Mouse (Mus musculus) bone marrow, adult 2 months (tissue): ENCODE results near the gene Mef2c. TPM values are rescaled to one million over a fixed set of nuclear protein-coding genes. Genes with fewer than 3 reads are reported as not detected.

Experiments
- H3K27ac ChIP-seq: fragments of 200-500 bp; 2 replicates; pipeline ENCODE4 v1.5.1; 2012; ENCODE audit warnings: low read depth, mild to moderate bottlenecking, control low read depth, inconsistent platforms, low read length; ENCODE audit not compliant: control insufficient read depth, poor library complexity, insufficient read depth
- H3K4me1 ChIP-seq: fragments of 200-500 bp; 2 replicates; pipeline ENCODE4 v1.6.1; 2011; ENCODE audit warnings: low read length; ENCODE audit not compliant: control insufficient read depth, insufficient read depth
- H3K4me3 ChIP-seq: fragments of 200-500 bp; replicated peaks from 2 replicates; pipeline ENCODE3; 2011; ENCODE audit warnings: mild to moderate bottlenecking, low read depth, low read length, control low read depth; ENCODE audit not compliant: control insufficient read depth
- CTCF ChIP-seq: fragments of 200-500 bp; IDR thresholded peaks from 2 replicates; pipeline ENCODE4 v1.5.1; 2011; ENCODE audit warnings: low read length, control low read depth; ENCODE audit not compliant: control insufficient read depth, insufficient read depth
- POLR2A ChIP-seq: fragments of 200-500 bp; IDR thresholded peaks from 2 replicates; pipeline ENCODE4 v1.6.1; 2011; ENCODE audit warnings: low read depth, mild to moderate bottlenecking, control low read depth, low read length, borderline replicate concordance; ENCODE audit not compliant: control insufficient read depth
- WGBS: fragments of 180-500 bp; shearing (Covaris S2); methylation state at CpG from one replicate; pipeline ENCODE4 v1.1.7; 2018; 5-methylcytosine and 5-hydroxymethylcytosine counted together
- polyA plus RNA-seq: library from polyadenylated mRNA; stranded (reverse); fragments of >200 nt; gene quantifications from 2 replicates; pipeline ENCODE4 v1.2.4, GENCODE M21; 2011; ENCODE audit warnings: low replicate concordance; ENCODE audit not compliant: missing spikeins, insufficient read depth, insufficient read length

The Mef2c gene
- polyA plus RNA-seq: 27.4 and 37.8 TPM in 2 replicates

DNA sequence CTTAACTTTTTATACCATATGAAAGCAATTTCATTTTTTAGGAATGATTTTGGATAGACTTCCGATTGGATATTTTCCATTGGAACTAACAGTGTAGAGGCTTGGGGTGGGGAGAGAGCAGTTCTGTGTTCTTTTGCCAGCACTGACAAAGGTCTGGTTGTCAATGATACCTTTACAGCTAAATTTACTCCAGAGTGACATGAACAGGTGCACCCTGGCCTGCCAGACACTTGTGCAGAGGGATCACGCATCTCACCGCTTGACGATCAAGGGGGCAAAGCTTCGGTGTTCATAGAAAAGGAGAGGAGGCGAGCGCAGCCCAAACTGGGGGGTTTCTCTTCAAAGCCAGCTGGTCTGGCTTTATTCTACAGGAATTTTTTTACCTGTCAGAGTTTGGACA is at the start of gene Mef2c:
Gene Mef2c, plus strand, starts transcription at position 116 of the 400 bp plus-strand sequence.
- no peaks in the 10 kb centered on the region for H3K4me1 ChIP-seq
- 91% methylated on average over 7 of the region's 7 CpGs for WGBS
- no peak within 1 kb of the TSS for H3K27ac ChIP-seq
- H3K4me3 ChIP-seq: no peak within 1 kb of the TSS
- TF ChIP-seq POLR2A (no peak), CTCF (no peak)

DNA sequence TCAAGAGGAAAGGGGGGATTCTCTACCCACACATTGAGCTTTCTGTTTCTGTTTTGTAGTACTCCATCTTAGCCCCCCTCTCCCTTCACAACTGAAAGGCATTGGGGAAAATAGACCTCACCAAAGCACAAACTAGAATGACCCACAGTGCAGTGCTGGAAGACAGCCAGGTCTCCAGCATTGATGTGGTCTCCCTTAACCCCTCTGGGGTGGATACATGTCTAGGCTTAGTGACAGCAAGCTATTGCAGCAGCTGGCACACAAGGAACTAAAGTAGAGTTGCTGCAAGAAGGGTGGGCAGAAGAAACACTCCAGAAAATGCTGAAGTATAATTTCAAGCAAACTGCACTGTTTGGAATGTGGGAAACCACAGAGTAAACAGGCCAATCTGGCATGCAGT is 45.1 kb upstream of the Mef2c start:
- no peak for TF ChIP-seq CTCF
- no peak for TF ChIP-seq POLR2A
- no peaks in the 10 kb centered on the region for H3K4me1 ChIP-seq
- H3K27ac ChIP-seq: no peak overlapping the region
- H3K4me3 ChIP-seq: no peak overlapping the region

DNA sequence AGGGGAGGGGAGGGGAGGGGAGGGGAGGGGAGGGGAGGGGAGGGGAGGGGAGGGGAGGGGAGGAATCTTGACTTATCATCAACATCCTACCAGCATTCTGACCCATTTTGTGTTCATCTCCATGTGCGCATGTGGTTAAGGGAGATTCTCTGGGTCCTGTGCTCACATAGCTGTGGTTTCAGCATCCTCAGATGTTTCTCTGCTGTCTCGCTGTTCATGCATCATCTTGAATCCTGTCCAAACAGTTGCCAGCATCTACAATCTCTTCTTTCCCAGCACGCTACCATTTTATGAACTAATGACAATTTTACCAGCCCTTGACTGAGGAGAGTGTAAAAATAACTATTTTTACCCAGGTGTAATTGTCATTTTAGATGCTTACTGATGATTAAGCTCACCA is 44.2 kb upstream of the Mef2c start:
- Histone ChIP-seq H3K4me3 (no peak overlapping the region), H3K4me1 (no peaks in the 10 kb centered on the region), H3K27ac (no peak overlapping the region)
- no peak for TF ChIP-seq CTCF
- no peak for TF ChIP-seq POLR2A
- 82% methylated on average over 3 of the region's 3 CpGs for WGBS

DNA sequence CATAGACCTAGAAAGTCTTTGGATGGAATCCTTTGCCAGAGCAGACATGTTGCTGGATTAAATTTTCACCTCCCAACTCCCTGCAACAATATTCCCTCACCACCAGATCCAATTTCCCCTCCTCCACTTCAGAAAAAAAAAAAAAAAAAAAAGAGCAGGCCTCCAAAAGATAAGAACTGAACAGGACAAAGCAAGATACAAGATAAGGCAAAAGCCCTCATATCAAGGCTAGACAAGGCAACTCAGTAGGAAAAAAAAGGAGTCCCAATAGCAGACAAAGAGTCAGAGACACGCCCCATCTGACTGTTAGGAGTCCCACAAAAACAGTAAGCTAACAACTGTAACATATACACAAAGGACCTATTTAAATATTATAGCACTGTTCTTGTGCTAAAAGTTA is 43.2 kb upstream of the Mef2c start:
- no peak overlapping the region for H3K4me3 ChIP-seq
- TF ChIP-seq CTCF (no peak), POLR2A (no peak)
- no peak overlapping the region for H3K27ac ChIP-seq
- H3K4me1 ChIP-seq: no peaks in the 10 kb centered on the region
- 69% methylated on average over 1 of the region's 1 CpGs for WGBS

DNA sequence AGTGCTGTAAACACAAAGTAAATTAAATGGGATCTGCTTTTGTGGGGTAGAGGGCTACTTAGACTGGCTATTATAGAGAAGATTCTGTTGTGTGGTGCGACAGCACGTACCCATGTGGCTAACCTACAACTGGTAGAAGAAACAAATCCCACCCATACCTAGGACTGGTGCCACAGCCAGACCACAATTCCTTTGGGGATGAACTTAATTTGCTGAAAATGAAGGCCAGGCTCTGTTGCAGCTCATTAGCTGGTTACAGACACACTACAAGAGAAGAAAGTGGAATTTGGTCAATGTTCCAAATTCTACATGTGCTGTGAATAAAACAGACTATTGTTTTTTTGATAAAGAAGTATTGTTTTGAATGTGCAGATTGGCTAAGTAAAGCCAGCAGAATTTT is 42.3 kb upstream of the Mef2c start:
- 90% methylated on average over 2 of the region's 2 CpGs for WGBS
- Histone ChIP-seq H3K4me1 (no peaks in the 10 kb centered on the region), H3K27ac (no peak overlapping the region), H3K4me3 (no peak overlapping the region)
- TF ChIP-seq POLR2A: no peak
- no peak for TF ChIP-seq CTCF

DNA sequence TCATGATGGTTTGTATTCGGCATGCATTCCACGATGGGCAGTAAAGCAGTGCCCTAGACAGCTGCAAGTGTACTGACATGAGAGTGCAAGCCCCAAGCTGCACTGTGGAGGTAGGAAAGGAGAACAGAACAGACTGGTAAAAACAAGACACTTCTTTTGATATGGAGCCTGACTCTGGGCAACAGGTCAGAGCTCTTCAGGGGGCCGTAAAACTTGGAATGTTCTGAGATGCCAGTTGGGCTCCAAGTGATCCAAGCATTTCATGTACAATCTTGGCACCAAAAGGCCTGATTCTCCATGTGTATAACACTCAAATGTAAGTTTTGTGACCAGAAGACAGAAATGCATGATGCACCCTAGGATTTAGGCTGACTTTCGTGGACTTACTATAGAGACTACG is 37.1 kb upstream of the Mef2c start:
- TF ChIP-seq CTCF: no peak
- TF ChIP-seq POLR2A: no peak
- no peak overlapping the region for H3K4me3 ChIP-seq
- 91% methylated on average over 5 of the region's 5 CpGs for WGBS
- H3K27ac ChIP-seq: no peak overlapping the region
- no peaks in the 10 kb centered on the region for H3K4me1 ChIP-seq

DNA sequence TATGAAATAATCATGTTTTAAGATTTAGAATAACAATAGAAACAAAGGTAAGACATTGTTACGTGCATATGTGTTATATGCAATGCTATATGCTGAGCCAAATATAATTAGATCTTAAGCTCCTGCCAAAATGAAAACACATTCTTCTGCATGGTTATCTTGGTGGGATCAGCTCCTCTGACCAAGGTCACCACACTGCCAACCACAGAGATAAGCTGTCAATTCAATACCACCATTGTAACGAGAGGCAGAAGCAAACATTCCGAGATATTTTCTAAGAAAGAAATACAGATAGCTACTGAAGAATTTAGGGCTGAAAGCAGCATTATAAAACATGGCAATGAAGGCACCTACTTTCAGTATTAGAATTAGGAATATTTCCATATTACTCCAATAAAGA is 35.0 kb upstream of the Mef2c start:
- no peak overlapping the region for H3K4me3 ChIP-seq
- no peaks in the 10 kb centered on the region for H3K4me1 ChIP-seq
- TF ChIP-seq CTCF: no peak
- no peak for TF ChIP-seq POLR2A
- no peak overlapping the region for H3K27ac ChIP-seq
- 33% methylated on average over 3 of the region's 3 CpGs for WGBS

DNA sequence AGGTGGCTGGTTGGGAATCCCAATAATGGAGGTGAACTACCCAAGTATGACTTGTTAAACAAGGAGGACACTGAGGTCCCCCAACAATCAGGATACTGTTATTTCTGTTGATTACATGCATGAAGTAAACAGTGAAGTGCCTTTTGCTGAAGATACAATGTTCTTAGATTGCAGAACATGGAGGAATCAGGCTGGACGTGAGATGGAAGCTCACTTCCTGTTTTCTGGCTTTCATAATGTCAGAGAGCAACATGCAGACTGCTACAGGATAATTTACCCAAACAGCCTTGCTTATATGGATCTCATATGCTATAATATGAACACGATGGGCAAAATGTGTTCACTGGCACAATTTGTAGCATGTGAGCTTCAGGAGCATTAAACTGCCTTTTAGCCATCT is 30.1 kb upstream of the Mef2c start:
- WGBS: 51% methylated on average over 2 of the region's 2 CpGs
- TF ChIP-seq CTCF (no peak), POLR2A (no peak)
- no peaks in the 10 kb centered on the region for H3K4me1 ChIP-seq

DNA sequence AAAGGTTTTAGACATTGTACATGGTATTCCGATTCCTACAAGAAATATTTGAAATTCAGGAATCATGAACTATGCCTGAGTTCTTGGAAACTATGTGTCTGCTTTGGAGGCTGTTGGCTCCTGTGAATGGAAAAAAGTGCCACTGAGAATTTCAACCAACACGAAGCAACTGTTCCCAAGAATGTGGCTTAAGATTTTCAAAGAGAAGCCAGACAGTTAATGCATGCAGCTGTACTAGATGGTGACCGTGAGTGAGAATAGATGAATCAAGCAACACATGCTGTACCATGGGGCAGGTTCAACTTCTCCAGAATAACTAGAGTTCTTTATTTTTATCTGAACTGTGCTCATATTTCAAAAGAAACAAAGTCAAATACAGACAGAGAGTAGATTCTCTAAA is 23.4 kb upstream of the Mef2c start:
- 77% methylated on average over 3 of the region's 3 CpGs for WGBS
- Histone ChIP-seq H3K27ac (no peak overlapping the region), H3K4me3 (no peak overlapping the region), H3K4me1 (no peaks in the 10 kb centered on the region)
- TF ChIP-seq POLR2A: no peak
- no peak for TF ChIP-seq CTCF

More for the DNA sequence above, 30.1 kb upstream of the Mef2c start:
- Histone ChIP-seq H3K27ac (no peak overlapping the region), H3K4me3 (no peak overlapping the region)

DNA sequence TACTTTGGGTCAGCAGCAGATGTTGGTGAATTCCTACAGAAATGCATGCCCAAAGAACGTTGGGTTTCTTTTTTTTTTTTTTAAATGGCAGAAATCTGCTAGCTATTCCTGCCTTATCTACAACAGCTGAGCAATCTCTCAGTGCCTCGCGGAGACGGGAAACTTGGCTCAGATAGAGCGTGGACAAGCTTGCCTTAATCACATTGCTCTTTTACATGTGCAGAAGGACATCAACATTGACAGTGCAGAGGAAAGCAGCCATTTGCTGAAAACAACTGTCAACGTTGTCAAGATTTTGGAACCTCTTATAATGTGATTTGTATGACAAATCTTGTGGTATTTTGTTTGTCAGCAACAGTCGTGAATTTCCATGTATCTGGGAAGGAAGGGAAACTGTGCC is 22.5 kb upstream of the Mef2c start:
- no peak for TF ChIP-seq POLR2A
- no peak for TF ChIP-seq CTCF
- 77% methylated on average over 7 of the region's 7 CpGs for WGBS
- H3K4me1 ChIP-seq: no peaks in the 10 kb centered on the region
- H3K4me3 ChIP-seq: no peak overlapping the region
- no peak overlapping the region for H3K27ac ChIP-seq
